Mouse (Mus musculus): ENCODE results near the gene Nppb. TPM values are rescaled to one million over a fixed set of nuclear protein-coding genes. Genes with fewer than 3 reads are reported as not detected.
A peak's percentile ranks its signal among the peaks of the same experiment; 100 is the strongest.

Nppb gene
- polyA plus RNA-seq (2012; ENCODE audit: insufficient read depth, insufficient read length, low replicate concordance, missing spikeins), result not detected in 2 replicates

DNA sequence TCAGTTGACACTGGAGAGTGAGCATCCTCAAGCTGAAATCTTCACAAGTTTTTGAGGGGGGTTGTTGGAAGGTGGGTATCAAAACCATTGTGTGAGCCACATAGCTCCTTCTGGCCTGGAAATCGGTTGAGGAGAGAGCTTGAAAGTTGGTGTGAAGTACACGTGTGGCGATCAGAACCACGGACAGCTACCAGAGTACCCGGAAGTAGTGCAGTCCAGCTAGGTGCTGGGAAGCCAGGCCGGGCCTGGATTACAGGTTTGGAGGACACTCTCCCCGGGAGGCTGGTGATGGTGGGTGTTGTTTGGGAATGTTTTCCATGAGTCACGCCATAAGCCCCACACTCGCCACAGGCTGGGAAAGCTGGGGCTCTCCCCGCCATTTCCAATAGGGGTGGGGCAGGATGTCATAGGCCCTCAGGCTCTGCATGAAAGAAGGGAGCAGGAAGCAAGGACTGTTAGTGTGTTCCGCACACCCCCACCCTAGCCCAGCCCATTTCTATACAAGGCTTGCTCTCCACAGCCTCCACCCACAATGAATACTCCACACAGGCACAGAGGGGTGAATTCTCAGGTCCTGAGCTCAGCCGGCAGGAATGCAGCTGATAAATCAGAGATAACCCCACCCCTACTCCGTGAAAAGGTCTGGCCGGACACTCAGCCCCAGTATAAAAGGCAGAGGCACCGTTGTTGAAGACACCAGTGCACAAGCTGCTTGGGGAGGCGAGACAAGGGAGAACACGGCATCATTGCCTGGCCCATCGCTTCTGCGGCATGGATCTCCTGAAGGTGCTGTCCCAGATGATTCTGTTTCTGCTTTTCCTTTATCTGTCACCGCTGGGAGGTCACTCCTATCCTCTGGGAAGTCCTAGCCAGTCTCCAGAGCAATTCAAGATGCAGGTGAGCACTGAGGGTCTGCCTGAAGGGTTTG is at the start of gene Nppb:
Gene Nppb (plus strand): TSS at position 584 of the 928 bp plus-strand sequence.
- 41% methylated on average over 20 of the region's 20 CpGs for WGBS
- Histone ChIP-seq H3K4me3 (ENCODE audit: insufficient read depth, low read depth, low read length) (no peak within 1 kb of the TSS), H3K27ac (ENCODE audit: insufficient read depth, low read depth, low read length) (no peak within 1 kb of the TSS), H3K4me1 (ENCODE audit: control insufficient read depth, insufficient read depth, low read length) (peaks cover 15% of the 10 kb centered on the region)
- no peak for TF ChIP-seq CTCF (IDR thresholded peaks at IDR 0.05; ENCODE audit: insufficient read depth, low read depth, low read length)
- TF ChIP-seq POLR2A (IDR thresholded peaks at IDR 0.05; ENCODE audit: insufficient read depth, low read depth, low read length), result no peak

GRCm38 (mm10) chr4:147935904-147936303 is 49.7 kb upstream of the Nppb start:
- Histone ChIP-seq H3K4me1 (ENCODE audit: control insufficient read depth, insufficient read depth, low read length) (peaks cover 14% of the 10 kb centered on the region), H3K27ac (ENCODE audit: insufficient read depth, low read depth, low read length) (no peak overlapping the region), H3K4me3 (ENCODE audit: insufficient read depth, low read depth, low read length) (peak overlapping the region; percentile 58)
- WGBS, result 28% methylated on average over 9 of the region's 9 CpGs
- TF ChIP-seq CTCF (IDR thresholded peaks at IDR 0.05; ENCODE audit: insufficient read depth, low read depth, low read length), result no peak
- TF ChIP-seq POLR2A (IDR thresholded peaks at IDR 0.05; ENCODE audit: insufficient read depth, low read depth, low read length), result no peak

DNA sequence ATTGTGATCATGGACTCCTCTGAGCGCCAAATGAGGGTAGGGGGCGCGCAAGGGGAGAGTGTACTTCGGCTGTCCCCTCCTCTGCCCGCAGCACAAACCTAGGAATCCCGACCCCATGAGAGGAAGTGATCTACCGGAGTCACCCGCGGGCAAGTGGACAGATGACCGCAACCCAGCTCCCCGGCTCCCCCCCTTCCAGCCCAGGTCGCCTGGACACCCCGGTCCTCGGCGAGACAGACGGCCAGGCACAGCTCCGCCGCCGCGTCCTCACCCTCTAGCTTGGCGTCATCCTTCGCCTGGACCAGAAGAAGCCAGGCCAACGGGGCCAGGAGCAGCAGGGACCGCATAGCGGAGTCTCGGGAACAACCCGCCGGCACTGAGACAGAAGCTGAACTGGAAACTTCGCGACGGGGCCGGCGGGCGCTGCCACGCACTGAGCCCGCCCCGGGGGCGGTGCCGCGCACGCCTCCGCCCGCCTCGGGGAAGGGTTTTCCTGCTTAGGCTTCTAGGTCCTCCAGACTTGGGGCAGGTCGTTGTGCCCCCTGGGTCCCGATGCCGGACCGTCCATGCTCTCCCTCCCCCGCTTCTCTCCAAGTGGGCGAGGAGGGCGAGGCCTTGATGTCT is 49.1 kb upstream of the Nppb start, which contains the start of gene Plod1:
Gene Plod1 (minus strand): TSS at position 437 of the 624 bp plus-strand sequence.
- Histone ChIP-seq H3K4me1 (ENCODE audit: control insufficient read depth, insufficient read depth, low read length) (peaks cover 16% of the 10 kb centered on the region), H3K27ac (ENCODE audit: insufficient read depth, low read depth, low read length) (no peak within 1 kb of the TSS), H3K4me3 (ENCODE audit: insufficient read depth, low read depth, low read length) (peak within 1 kb of the TSS; percentile 58)
- WGBS, result under 1% methylated on average over 51 of the region's 51 CpGs
- peak; percentile 66; the same call in 1 of the 2 replicates for TF ChIP-seq POLR2A (IDR thresholded peaks at IDR 0.05; ENCODE audit: insufficient read depth, low read depth, low read length)
- no peak for TF ChIP-seq CTCF (IDR thresholded peaks at IDR 0.05; ENCODE audit: insufficient read depth, low read depth, low read length)

DNA sequence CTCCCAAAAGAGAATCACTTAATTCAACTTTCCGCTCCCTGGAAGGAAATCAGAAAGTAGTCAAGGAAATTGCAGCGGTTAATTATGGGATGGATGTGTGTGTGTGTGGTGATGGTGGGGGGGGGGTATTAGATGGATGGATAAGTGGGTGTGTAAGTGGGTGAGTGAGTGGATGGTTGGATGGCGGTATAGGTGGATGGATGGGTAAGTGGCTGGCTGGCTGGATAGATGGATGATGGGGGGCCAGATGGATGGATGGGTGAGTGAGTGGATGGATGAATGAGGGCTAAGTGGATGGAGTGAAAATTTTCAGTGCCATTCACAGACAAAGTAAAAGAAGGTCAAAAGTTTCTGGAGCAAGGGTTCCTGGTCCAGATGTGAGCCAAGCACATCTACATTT is 48.6 kb upstream of the Nppb start:
- 32% methylated on average over 3 of the region's 3 CpGs for WGBS
- Histone ChIP-seq H3K4me3 (ENCODE audit: insufficient read depth, low read depth, low read length) (peak overlapping the region; percentile 58), H3K4me1 (ENCODE audit: control insufficient read depth, insufficient read depth, low read length) (peaks cover 22% of the 10 kb centered on the region), H3K27ac (ENCODE audit: insufficient read depth, low read depth, low read length) (no peak overlapping the region)
- TF ChIP-seq POLR2A (IDR thresholded peaks at IDR 0.05; ENCODE audit: insufficient read depth, low read depth, low read length), result no peak
- TF ChIP-seq CTCF (IDR thresholded peaks at IDR 0.05; ENCODE audit: insufficient read depth, low read depth, low read length), result no peak

- Histone ChIP-seq H3K4me3 (ENCODE audit: insufficient read depth, low read depth, low read length) (no peak overlapping the region), H3K4me1 (ENCODE audit: control insufficient read depth, insufficient read depth, low read length) (peaks cover 25% of the 10 kb centered on the region), H3K27ac (ENCODE audit: insufficient read depth, low read depth, low read length) (no peak overlapping the region)
- WGBS, result 63% methylated on average over 5 of the region's 5 CpGs
- TF ChIP-seq CTCF (IDR thresholded peaks at IDR 0.05; ENCODE audit: insufficient read depth, low read depth, low read length) (no peak), POLR2A (IDR thresholded peaks at IDR 0.05; ENCODE audit: insufficient read depth, low read depth, low read length) (no peak)
These were observed 48.1 kb upstream of the Nppb start for GRCm38 (mm10) chr4:147937486-147937885.

DNA sequence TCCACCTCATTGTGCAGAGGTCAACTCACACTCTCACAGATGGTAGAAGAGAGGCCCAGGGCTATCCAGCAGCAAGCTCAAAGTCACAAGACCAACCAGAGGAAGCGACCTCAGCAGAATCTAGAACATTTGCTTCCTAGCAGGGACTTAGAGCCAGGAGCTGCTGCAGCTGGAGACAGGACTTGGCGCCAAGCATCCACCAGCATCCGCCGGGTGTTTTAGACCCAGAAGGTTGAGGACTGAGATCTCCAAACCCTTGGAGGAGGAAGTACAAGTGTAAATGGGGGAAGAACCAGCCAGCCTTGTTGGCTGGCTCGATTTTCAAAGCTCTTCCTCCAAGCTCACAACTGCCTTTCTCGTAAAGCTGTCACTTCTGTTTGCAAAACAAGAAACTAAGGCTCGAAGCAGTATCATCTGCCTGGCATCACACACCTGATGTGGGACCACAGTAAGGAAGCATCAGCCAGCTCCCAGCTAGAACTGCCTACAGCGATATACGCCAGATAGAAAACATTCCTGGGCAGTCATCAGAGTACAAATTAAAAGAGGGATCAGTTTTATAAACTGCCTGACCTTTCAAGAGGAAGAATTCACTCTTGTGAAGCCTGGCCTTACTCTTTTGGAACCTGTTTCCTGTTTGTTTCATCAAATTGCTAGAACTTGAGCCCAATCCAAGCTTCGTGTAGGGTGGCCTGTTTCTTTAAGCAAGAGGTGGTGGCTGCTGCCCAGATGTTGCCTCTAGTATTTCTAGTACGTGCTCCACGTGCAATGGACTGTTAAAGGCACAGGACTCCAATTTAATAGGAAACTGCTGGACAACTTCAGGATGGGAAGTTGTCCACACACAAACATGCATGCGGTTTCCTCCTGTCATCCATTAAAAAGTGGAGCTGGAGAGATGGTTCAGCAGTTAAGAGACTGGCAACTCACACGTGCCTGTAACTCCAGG is 47.2 kb upstream of the Nppb start:
- peaks cover 33% of the 10 kb centered on the region for H3K4me1 ChIP-seq (ENCODE audit: control insufficient read depth, insufficient read depth, low read length)
- TF ChIP-seq POLR2A (IDR thresholded peaks at IDR 0.05; ENCODE audit: insufficient read depth, low read depth, low read length) (no peak), CTCF (IDR thresholded peaks at IDR 0.05; ENCODE audit: insufficient read depth, low read depth, low read length) (no peak)
- no peak overlapping the region for H3K4me3 ChIP-seq (ENCODE audit: insufficient read depth, low read depth, low read length)
- 65% methylated on average over 14 of the region's 14 CpGs for WGBS
- H3K27ac ChIP-seq (ENCODE audit: insufficient read depth, low read depth, low read length), result no peak overlapping the region

GRCm38 (mm10) chr4:147940111-147940510 is 45.5 kb upstream of the Nppb start:
- WGBS, result 12% methylated on average over 9 of the region's 9 CpGs
- H3K27ac ChIP-seq (ENCODE audit: insufficient read depth, low read depth, low read length), result no peak overlapping the region
- H3K4me3 ChIP-seq (ENCODE audit: insufficient read depth, low read depth, low read length), result no peak overlapping the region
- peaks cover 39% of the 10 kb centered on the region for H3K4me1 ChIP-seq (ENCODE audit: control insufficient read depth, insufficient read depth, low read length)
- no peak for TF ChIP-seq CTCF (IDR thresholded peaks at IDR 0.05; ENCODE audit: insufficient read depth, low read depth, low read length)
- TF ChIP-seq POLR2A (IDR thresholded peaks at IDR 0.05; ENCODE audit: insufficient read depth, low read depth, low read length), result no peak

- H3K4me1 ChIP-seq (ENCODE audit: control insufficient read depth, insufficient read depth, low read length), result peaks cover 41% of the 10 kb centered on the region
- WGBS, result under 1% methylated on average over 29 of the region's 35 CpGs
- TF ChIP-seq CTCF (IDR thresholded peaks at IDR 0.05; ENCODE audit: insufficient read depth, low read depth, low read length), result no peak
- peak; percentile 61 for TF ChIP-seq POLR2A (IDR thresholded peaks at IDR 0.05; ENCODE audit: insufficient read depth, low read depth, low read length)
- peak within 1 kb of the TSS; percentile 70 for H3K4me3 ChIP-seq (ENCODE audit: insufficient read depth, low read depth, low read length)
- H3K27ac ChIP-seq (ENCODE audit: insufficient read depth, low read depth, low read length), result no peak within 1 kb of the TSS
These were observed 45.0 kb upstream of the Nppb start, which contains the start of gene 2510039O18Rik for GRCm38 (mm10) chr4:147940576-147941044. Gene 2510039O18Rik, plus strand, starts transcription at chr4:147940895.
